Mouse (Mus musculus): ENCODE results near the gene Trim41. TPM values are rescaled to one million over a fixed set of nuclear protein-coding genes. Genes with fewer than 3 reads are reported as not detected.
"Not testable (repeated sequence)": the region's sequence is repeated elsewhere in the genome, so short reads cannot be mapped to it uniquely, and the experiment has no call there.

Trim41 gene
- polyA plus RNA-seq, 1 experiment from 2014 or later: 4.5 TPM

- no peak overlapping the region for H3K4me3 ChIP-seq (ENCODE audit: low read depth, low read length)
- H3K4me2 ChIP-seq: peak overlapping the region; percentile 90
- ATAC-seq (replicated peaks; ENCODE audit: low FRiP score): no peak
These were observed 19.9 kb downstream of the Trim41 start for GRCm38 (mm10) chr11:48797287-48797686.

GRCm38 (mm10) chr11:48796290-48796689 lies 20.9 kb downstream of the Trim41 start:
- Histone ChIP-seq H3K36me3 (ENCODE audit: control insufficient read depth, insufficient read depth, low read length) (peaks cover 3% of the 10 kb centered on the region; the same call in 1 of the 2 replicates), H3K27me3 (replicated peaks; ENCODE audit: control insufficient read depth, insufficient read depth, low read length) (no peaks in the 10 kb centered on the region), H3K27ac (ENCODE audit: low read depth, low read length) (no peak overlapping the region), H3K4me2 (no peak overlapping the region), H3K9ac (ENCODE audit: low read depth, low read length) (no peak overlapping the region), H3K4me1 (replicated peaks; ENCODE audit: control insufficient read depth, insufficient read depth, low read length) (peaks cover 19% of the 10 kb centered on the region), H3K9me3 (ENCODE audit: control insufficient read depth, low read length) (no peaks in the 10 kb centered on the region), H3K4me3 (ENCODE audit: low read depth, low read length) (no peak overlapping the region)
- 79% methylated on average over 4 of the region's 4 CpGs for WGBS
- DNase-seq (ENCODE audit: low spot score): no peak
- no peak for ATAC-seq (replicated peaks; ENCODE audit: low FRiP score)

More at GRCm38 (mm10) chr11:48797287-48797686, 19.9 kb downstream of the Trim41 start:
- no peaks in the 10 kb centered on the region for H3K27me3 ChIP-seq (replicated peaks; ENCODE audit: control insufficient read depth, insufficient read depth, low read length)
- H3K27ac ChIP-seq (ENCODE audit: low read depth, low read length): no peak overlapping the region; the same call in 1 of the 2 replicates
- no peaks in the 10 kb centered on the region for H3K9me3 ChIP-seq (ENCODE audit: control insufficient read depth, low read length)
- DNase-seq (ENCODE audit: low spot score): no peak
- peaks cover 13% of the 10 kb centered on the region for H3K36me3 ChIP-seq (ENCODE audit: control insufficient read depth, insufficient read depth, low read length)
- peaks cover 26% of the 10 kb centered on the region for H3K4me1 ChIP-seq (replicated peaks; ENCODE audit: control insufficient read depth, insufficient read depth, low read length)
- 47% methylated on average over 5 of the region's 5 CpGs for WGBS
- H3K9ac ChIP-seq (ENCODE audit: low read depth, low read length): peak overlapping the region; percentile 51

- Histone ChIP-seq H3K9ac (ENCODE audit: low read depth, low read length) (no peak overlapping the region), H3K4me1 (replicated peaks; ENCODE audit: control insufficient read depth, insufficient read depth, low read length) (peaks cover 28% of the 10 kb centered on the region), H3K27ac (ENCODE audit: low read depth, low read length) (no peak overlapping the region), H3K9me3 (ENCODE audit: control insufficient read depth, low read length) (no peaks in the 10 kb centered on the region), H3K27me3 (replicated peaks; ENCODE audit: control insufficient read depth, insufficient read depth, low read length) (no peaks in the 10 kb centered on the region), H3K4me3 (ENCODE audit: low read depth, low read length) (no peak overlapping the region), H3K4me2 (no peak overlapping the region), H3K36me3 (ENCODE audit: control insufficient read depth, insufficient read depth, low read length) (no peaks in the 10 kb centered on the region)
- 89% methylated on average over 7 of the region's 7 CpGs for WGBS
- no peak for DNase-seq (ENCODE audit: low spot score)
- no peak for ATAC-seq (replicated peaks; ENCODE audit: low FRiP score)
These were observed 21.9 kb downstream of the Trim41 start for GRCm38 (mm10) chr11:48795221-48795620.

- H3K27ac ChIP-seq (ENCODE audit: low read depth, low read length): no peak overlapping the region
- peaks cover 28% of the 10 kb centered on the region for H3K4me1 ChIP-seq (replicated peaks; ENCODE audit: control insufficient read depth, insufficient read depth, low read length)
- H3K4me3 ChIP-seq (ENCODE audit: low read depth, low read length): no peak overlapping the region
- H3K27me3 ChIP-seq (replicated peaks; ENCODE audit: control insufficient read depth, insufficient read depth, low read length): no peaks in the 10 kb centered on the region
- DNase-seq (ENCODE audit: low spot score) (no peak), ATAC-seq (replicated peaks; ENCODE audit: low FRiP score) (no peak)
- H3K4me2 ChIP-seq: no peak overlapping the region
- no peak overlapping the region for H3K9ac ChIP-seq (ENCODE audit: low read depth, low read length)
- no peaks in the 10 kb centered on the region for H3K36me3 ChIP-seq (ENCODE audit: control insufficient read depth, insufficient read depth, low read length)
- 96% methylated on average over 3 of the region's 3 CpGs for WGBS
- no peaks in the 10 kb centered on the region for H3K9me3 ChIP-seq (ENCODE audit: control insufficient read depth, low read length)
These were observed 24.0 kb downstream of the Trim41 start for GRCm38 (mm10) chr11:48793184-48793583.

GRCm38 (mm10) chr11:48791894-48792293 lies 25.3 kb downstream of the Trim41 start:
- H3K4me2 ChIP-seq; ATAC-seq (replicated peaks; ENCODE audit: low FRiP score); H3K36me3 ChIP-seq (ENCODE audit: control insufficient read depth, insufficient read depth, low read length); DNase-seq (ENCODE audit: low spot score); H3K9me3 ChIP-seq (ENCODE audit: control insufficient read depth, low read length); H3K4me3 ChIP-seq (ENCODE audit: low read depth, low read length); H3K9ac ChIP-seq (ENCODE audit: low read depth, low read length); H3K27me3 ChIP-seq (replicated peaks; ENCODE audit: control insufficient read depth, insufficient read depth, low read length); H3K27ac ChIP-seq (ENCODE audit: low read depth, low read length): not testable (repeated sequence)
- H3K4me1 ChIP-seq (replicated peaks; ENCODE audit: control insufficient read depth, insufficient read depth, low read length): peaks cover 16% of the 10 kb centered on the region
- WGBS: 84% methylated on average over 9 of the region's 9 CpGs

- peak overlapping the region; percentile 68 for H3K4me2 ChIP-seq
These were observed 26.2 kb downstream of the Trim41 start for GRCm38 (mm10) chr11:48790946-48791345.

GRCm38 (mm10) chr11:48789973-48790823 lies 27.0 kb downstream of the Trim41 start:
- H3K27ac ChIP-seq (ENCODE audit: low read depth, low read length): no peak overlapping the region
- no peaks in the 10 kb centered on the region for H3K36me3 ChIP-seq (ENCODE audit: control insufficient read depth, insufficient read depth, low read length)
- peaks cover 12% of the 10 kb centered on the region for H3K4me1 ChIP-seq (replicated peaks; ENCODE audit: control insufficient read depth, insufficient read depth, low read length)
- no peak overlapping the region for H3K9ac ChIP-seq (ENCODE audit: low read depth, low read length)
- peak overlapping the region; percentile 68 for H3K4me2 ChIP-seq
- peak; percentile 42; the same call in 1 of the 2 replicates for ATAC-seq (replicated peaks; ENCODE audit: low FRiP score)
- DNase-seq (ENCODE audit: low spot score): peak; percentile 73
- no peaks in the 10 kb centered on the region for H3K9me3 ChIP-seq (ENCODE audit: control insufficient read depth, low read length)
- WGBS: 19% methylated on average over 20 of the region's 20 CpGs
- H3K4me3 ChIP-seq (ENCODE audit: low read depth, low read length): peak overlapping the region; percentile 26
- H3K27me3 ChIP-seq (replicated peaks; ENCODE audit: control insufficient read depth, insufficient read depth, low read length): no peaks in the 10 kb centered on the region

More at GRCm38 (mm10) chr11:48790946-48791345, 26.2 kb downstream of the Trim41 start:
- no peak overlapping the region for H3K9ac ChIP-seq (ENCODE audit: low read depth, low read length)
- DNase-seq (ENCODE audit: low spot score): no peak
- ATAC-seq (replicated peaks; ENCODE audit: low FRiP score): no peak
- WGBS: 46% methylated on average over 8 of the region's 8 CpGs
- H3K36me3 ChIP-seq (ENCODE audit: control insufficient read depth, insufficient read depth, low read length): no peaks in the 10 kb centered on the region
- H3K27ac ChIP-seq (ENCODE audit: low read depth, low read length): no peak overlapping the region
- H3K4me1 ChIP-seq (replicated peaks; ENCODE audit: control insufficient read depth, insufficient read depth, low read length): peaks cover 12% of the 10 kb centered on the region
- H3K27me3 ChIP-seq (replicated peaks; ENCODE audit: control insufficient read depth, insufficient read depth, low read length): no peaks in the 10 kb centered on the region
- H3K4me3 ChIP-seq (ENCODE audit: low read depth, low read length): no peak overlapping the region
- no peaks in the 10 kb centered on the region for H3K9me3 ChIP-seq (ENCODE audit: control insufficient read depth, low read length)

- no peak for ATAC-seq (replicated peaks; ENCODE audit: low FRiP score)
- no peaks in the 10 kb centered on the region for H3K9me3 ChIP-seq (ENCODE audit: control insufficient read depth, low read length)
- DNase-seq (ENCODE audit: low spot score): no peak
- H3K4me1 ChIP-seq (replicated peaks; ENCODE audit: control insufficient read depth, insufficient read depth, low read length): peaks cover 12% of the 10 kb centered on the region
- no peak overlapping the region for H3K27ac ChIP-seq (ENCODE audit: low read depth, low read length)
- no peak overlapping the region for H3K9ac ChIP-seq (ENCODE audit: low read depth, low read length)
- H3K4me3 ChIP-seq (ENCODE audit: low read depth, low read length): no peak overlapping the region
- WGBS: 88% methylated on average over 5 of the region's 5 CpGs
- no peaks in the 10 kb centered on the region for H3K36me3 ChIP-seq (ENCODE audit: control insufficient read depth, insufficient read depth, low read length)
- no peak overlapping the region for H3K4me2 ChIP-seq
- H3K27me3 ChIP-seq (replicated peaks; ENCODE audit: control insufficient read depth, insufficient read depth, low read length): no peaks in the 10 kb centered on the region
These were observed 27.9 kb downstream of the Trim41 start for GRCm38 (mm10) chr11:48789215-48789614.
